Mouse (Mus musculus): ENCODE measurements around the gene Elovl7.

DNA sequence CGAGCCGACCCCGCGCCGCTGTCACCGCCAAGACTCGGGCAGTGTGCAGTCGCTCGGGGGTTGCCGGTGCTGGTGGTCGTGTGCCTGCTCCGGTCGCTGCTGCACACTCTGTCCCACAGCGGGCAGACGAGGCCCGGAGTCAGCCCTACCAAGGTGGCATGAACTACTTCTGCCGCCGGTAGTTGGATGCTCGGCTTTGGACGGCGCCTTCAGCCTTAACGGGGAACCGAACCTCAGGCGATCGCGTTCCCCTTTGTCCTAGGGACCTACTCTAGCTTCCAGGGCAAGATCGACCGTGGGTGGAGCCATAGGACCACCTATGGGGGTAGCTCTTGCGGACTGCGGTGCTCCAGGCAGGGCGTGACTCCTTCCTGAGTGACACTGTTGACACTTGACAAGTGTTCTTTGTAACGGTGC, 102.3 kb downstream of the Elovl7 start:
- no peak for TF ChIP-seq CTCF (IDR thresholded peaks at IDR 0.05; ENCODE audit: insufficient read depth, low read depth, low read length)
- no peak for TF ChIP-seq POLR2A (IDR thresholded peaks at IDR 0.05; ENCODE audit: insufficient read depth, low read depth, low read length)

Measured in olfactory bulb, adult 2 months (tissue).